Comparison of ENCODE assay signal across 9 mouse cellular contexts in genomic region chr9:115727361-115727760, GRCm38 (mm10).
DNase-seq lines count a peak whose midpoint lies in the region; TF ChIP-seq lines count a peak whose summit lies in the region.
"Had no signal": no experiment of that assay in that cellular context is flagged by ENCODE, and none has a peak within 500 bp of the region (broad histone marks: within the 10 kb centered on the region; RNA-seq: fewer than 3 reads in every experiment).

No protein-coding gene starts in this region.

- peaks cover 6% of the 10 kb centered on the region; the same call in 1 of the 2 replicates for H3K9me3 ChIP-seq in forebrain, embryonic 10.5 days

- H3K27me3 ChIP-seq in liver, adult 2 months (ENCODE audit: control insufficient read depth, insufficient read depth, low read length), result no peaks in the 10 kb centered on the region
- H3K27me3 ChIP-seq in forebrain, embryonic 10.5 days (ENCODE audit: poor library complexity, severe bottlenecking), result no peaks in the 10 kb centered on the region

- no peaks in the 10 kb centered on the region for H3K36me3 ChIP-seq in liver, adult 2 months (ENCODE audit: control insufficient read depth, insufficient read depth, low read length)
- no peaks in the 10 kb centered on the region for H3K36me3 ChIP-seq in forebrain, embryonic 10.5 days (replicated peaks)

- H3K4me3 ChIP-seq in liver, adult 2 months (ENCODE audit: insufficient read depth, low read depth, low read length), result no peak overlapping the region
- H3K4me3 ChIP-seq in forebrain, embryonic 10.5 days, result no peak overlapping the region

- intact Hi-C loops in heart, postnatal 25 days (cut with DNase I), result no loop called here

- TF ChIP-seq CTCF in liver, adult 2 months (IDR thresholded peaks at IDR 0.05; ENCODE audit: low read depth, low read length), result no peak

- WGBS in liver, adult 2 months, result 66% methylated on average over 5 of the region's 5 CpGs
- WGBS in forebrain, embryonic 10.5 days, result 92% methylated on average over 5 of the region's 5 CpGs

- peak; percentile 33 to 49 for DNase-seq in heart, adult 18-20 months
- DNase-seq in heart, postnatal 25 days (ENCODE audit: low spot score), result no peak
- peak; percentile 37 for DNase-seq in liver, adult 2 months (ENCODE audit: extremely low read depth, low read depth, low spot score)
- no peak for DNase-seq in liver
- DNase-seq in adrenal gland, adult 2 months, result peak; percentile 47
- DNase-seq in kidney, postnatal 14 days, result peak; percentile 55
- no peak for DNase-seq in embryo, embryonic 9.5 days (ENCODE audit: extremely low spot score)
- no peak for DNase-seq in forebrain, embryonic 10.5 days (ENCODE audit: extremely low spot score, low spot score)
- DNase-seq: thymus, adult 18-20 months had no signal

- H3K4me1 ChIP-seq in liver, adult 2 months (ENCODE audit: control insufficient read depth, insufficient read depth, low read length), result no peaks in the 10 kb centered on the region
- H3K4me1 ChIP-seq in forebrain, embryonic 10.5 days, result peaks cover 12% of the 10 kb centered on the region

- no peak overlapping the region for H3K9ac ChIP-seq in liver, adult 2 months (ENCODE audit: low read depth, low read length)

- no peak overlapping the region for H3K27ac ChIP-seq in liver, adult 2 months (replicated peaks; ENCODE audit: insufficient read depth, low read depth, low read length)
- no peak overlapping the region for H3K27ac ChIP-seq in forebrain, embryonic 10.5 days

- no peaks in the 10 kb centered on the region for H3K79me2 ChIP-seq in liver, adult 2 months (ENCODE audit: control insufficient read depth, insufficient read depth, low read length)

- no peak for TF ChIP-seq POLR2A in liver, adult 2 months (IDR thresholded peaks at IDR 0.05; ENCODE audit: extremely low read depth, insufficient read depth, low read length)

Comparison
In these comparisons a context has a peak if more than half of its experiments do, and no peak if none do; other contexts are left out.
1. DNase-seq: peak in heart, adult 18-20 months (2 of 2), liver, adult 2 months (single experiment), adrenal gland, adult 2 months (single experiment) and kidney, postnatal 14 days (single experiment); none in heart, postnatal 25 days (single experiment), liver (single experiment), embryo, embryonic 9.5 days (single experiment) and forebrain, embryonic 10.5 days (single experiment).